Mouse (Mus musculus): ENCODE results near the gene Csnk1d. TPM values are rescaled to one million over a fixed set of nuclear protein-coding genes. Genes with fewer than 3 reads are reported as not detected.

Csnk1d gene
- 100 to 1,000 TPM in 1 of 2 experiments, 10 to 100 TPM in 1; 85.4 to 111 TPM for total RNA-seq (2021)
- long read RNA-seq, experiment 1, transcript Csnk1d-201 (9 exons, 3,675 nt) = major isoform, 69 of 144 reads
- long read RNA-seq, experiment 1, transcript Csnk1d-202 (10 exons, 3,500 nt) = minor isoform, 39 of 144 reads
- long read RNA-seq, experiment 1, partial matches to known transcripts = 10 of 144 reads
- long read RNA-seq, experiment 1, other reads (novel, unspliced or antisense) = 26 of 144 reads
- long read RNA-seq, experiment 2, transcript Csnk1d-201 (9 exons, 3,675 nt) = major isoform, 88 of 170 reads
- long read RNA-seq, experiment 2, transcript Csnk1d-202 (10 exons, 3,500 nt) = minor isoform, 46 of 170 reads
- long read RNA-seq, experiment 2, partial matches to known transcripts = 11 of 170 reads
- long read RNA-seq, experiment 2, other reads (novel, unspliced or antisense) = 25 of 170 reads

GRCm38 (mm10) chr11:120990951-120991526 is at the start of gene Csnk1d:
Csnk1d (minus strand) TSS chr11:120991330.
- peak; percentile 99 to 100 for DNase-seq (ENCODE audit: low spot score in 2 of 2)

GRCm38 (mm10) chr11:121039302-121039701 is 48.2 kb upstream of the Csnk1d start, which contains the start of gene Cd7:
Cd7 (minus strand) TSS chr11:121039418.
- no peak for DNase-seq (ENCODE audit: low spot score in 2 of 2)

- DNase-seq (ENCODE audit: low spot score in 2 of 2) = no peak
Measured at GRCm38 (mm10) chr11:121038366-121039240, 47.5 kb upstream of the Csnk1d start.

DNA sequence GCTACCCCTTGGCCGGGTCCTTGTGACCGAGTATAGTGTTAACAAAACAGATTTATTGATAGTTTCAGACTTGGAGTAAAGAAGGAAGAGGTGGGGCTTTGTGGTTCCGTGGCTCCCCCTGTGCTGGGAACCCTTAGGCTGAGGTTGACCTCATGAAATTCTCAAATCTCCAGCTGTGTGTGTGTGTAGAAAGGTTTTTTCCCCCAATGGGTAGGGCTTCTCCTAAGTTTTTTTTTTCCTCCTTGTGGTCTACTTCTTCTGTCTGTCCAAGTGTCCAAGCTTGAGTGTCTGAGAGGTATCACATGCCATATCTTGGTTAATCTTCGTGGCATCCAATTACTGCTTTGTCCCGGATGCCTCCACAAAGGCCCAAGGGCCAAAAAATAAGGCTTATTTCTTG is 42.0 kb upstream of the Csnk1d start:
- no peak for DNase-seq (ENCODE audit: low spot score in 2 of 2)

- DNase-seq (ENCODE audit: low spot score in 2 of 2) = no peak
Measured at GRCm38 (mm10) chr11:121027259-121027658, 36.1 kb upstream of the Csnk1d start.

- DNase-seq (ENCODE audit: low spot score in 2 of 2) = no peak
Measured at GRCm38 (mm10) chr11:121024163-121024562, 33.0 kb upstream of the Csnk1d start.

- no peak for DNase-seq (ENCODE audit: low spot score in 2 of 2)
Measured at GRCm38 (mm10) chr11:121019501-121019900, 28.4 kb upstream of the Csnk1d start.

- peak; percentile 39 to 67 for DNase-seq (ENCODE audit: low spot score in 2 of 2)
Measured at GRCm38 (mm10) chr11:121017703-121018102, 26.6 kb upstream of the Csnk1d start.

DNA sequence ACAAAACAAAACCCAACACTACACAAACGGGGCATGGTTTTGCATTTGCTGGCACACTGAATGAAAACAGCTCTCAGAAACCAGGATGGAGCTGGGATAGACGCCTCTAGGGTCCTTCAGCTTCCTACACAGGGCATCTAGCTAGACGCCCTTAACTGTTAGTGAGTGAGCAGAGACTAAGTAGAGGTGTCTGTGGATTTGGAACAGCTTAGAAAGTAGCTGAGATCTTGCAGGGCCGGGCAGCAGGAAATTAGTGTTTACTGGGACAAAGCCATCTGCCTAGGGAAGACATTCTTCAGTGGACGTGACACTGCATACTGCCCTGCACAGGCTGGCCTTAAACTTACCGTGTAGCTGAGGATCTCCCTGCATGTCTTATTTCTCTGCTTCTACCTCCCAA is 24.3 kb upstream of the Csnk1d start:
- DNase-seq (ENCODE audit: low spot score in 2 of 2) = no peak

DNA sequence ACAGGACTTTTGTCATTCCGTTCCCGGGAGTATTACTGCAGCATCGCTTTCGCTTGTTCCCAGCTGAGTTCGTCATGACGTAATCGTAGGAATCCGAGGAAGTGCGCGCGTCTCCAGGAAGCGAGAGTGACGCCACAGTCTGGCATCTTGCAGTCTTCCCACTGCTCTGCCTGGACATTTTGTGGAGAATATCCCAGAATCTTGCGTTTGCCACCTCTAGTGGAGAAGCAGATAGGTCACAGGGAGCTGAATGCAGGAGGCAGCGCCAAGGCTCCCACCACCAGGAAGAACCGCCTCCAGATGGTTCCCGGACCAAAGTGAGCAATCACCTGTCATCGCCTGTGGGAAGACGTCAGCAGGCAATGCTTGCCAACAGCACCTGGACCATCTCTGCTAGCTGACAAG is 23.8 kb upstream of the Csnk1d start:
- DNase-seq (ENCODE audit: low spot score in 2 of 2) = no peak

GRCm38 (mm10) chr11:121013656-121014055 is 22.5 kb upstream of the Csnk1d start:
- DNase-seq (ENCODE audit: low spot score in 2 of 2) = no peak

- DNase-seq (ENCODE audit: low spot score in 2 of 2) = no peak
Measured at GRCm38 (mm10) chr11:121010044-121010755, 19.1 kb upstream of the Csnk1d start.

GRCm38 (mm10) chr11:121006184-121006583 is 15.1 kb upstream of the Csnk1d start:
- DNase-seq (ENCODE audit: low spot score in 2 of 2) = no peak

DNA sequence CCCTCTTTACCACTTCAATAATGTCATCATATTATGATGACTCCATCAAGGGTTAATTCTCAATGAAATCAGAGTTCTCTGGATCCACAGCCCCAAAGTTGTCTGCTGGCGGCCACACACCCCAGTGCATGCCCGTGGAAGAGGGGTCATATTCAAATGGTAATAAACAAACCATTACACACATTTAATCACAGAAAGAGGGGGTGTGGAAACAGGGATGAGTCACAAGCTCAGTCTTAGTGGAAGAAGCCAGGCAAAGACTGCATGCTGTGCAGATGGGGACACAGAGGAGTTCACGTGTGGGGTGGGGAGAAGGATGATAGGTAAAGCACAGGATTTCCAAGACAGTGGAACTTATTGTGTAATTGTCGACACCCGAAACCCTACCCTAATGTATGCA is 13.2 kb upstream of the Csnk1d start:
- DNase-seq (ENCODE audit: low spot score in 2 of 2) = no peak

GRCm38 (mm10) chr11:121001966-121002365 is 10.8 kb upstream of the Csnk1d start:
- no peak for DNase-seq (ENCODE audit: low spot score in 2 of 2)

DNA sequence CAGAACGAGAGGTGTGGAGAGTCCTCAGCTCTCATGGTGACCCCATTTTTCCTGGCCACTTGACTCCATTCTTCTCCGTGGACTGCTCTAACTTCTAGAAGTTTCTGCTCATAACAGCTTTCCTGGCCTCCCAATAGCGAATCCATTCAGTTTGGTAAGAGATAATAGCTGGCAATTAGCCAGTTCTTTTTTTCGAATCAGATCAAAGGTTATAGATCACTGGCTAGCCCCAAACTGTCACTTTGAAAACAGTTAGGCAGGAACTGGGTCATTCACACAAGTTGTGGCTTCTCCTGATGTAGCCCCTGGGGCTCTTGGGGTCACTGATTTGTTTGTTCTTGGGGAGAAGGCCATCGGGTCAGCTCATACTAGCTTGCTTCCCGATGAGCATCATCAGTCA is 3.6 kb upstream of the Csnk1d start:
- no peak for DNase-seq (ENCODE audit: low spot score in 2 of 2)

GRCm38 (mm10) chr11:120993586-120993985 is 2.5 kb upstream of the Csnk1d start:
- DNase-seq (ENCODE audit: low spot score in 2 of 2) = no peak

GRCm38 (mm10) chr11:120993080-120993479 is 1.9 kb upstream of the Csnk1d start:
- no peak for DNase-seq (ENCODE audit: low spot score in 2 of 2)

DNA sequence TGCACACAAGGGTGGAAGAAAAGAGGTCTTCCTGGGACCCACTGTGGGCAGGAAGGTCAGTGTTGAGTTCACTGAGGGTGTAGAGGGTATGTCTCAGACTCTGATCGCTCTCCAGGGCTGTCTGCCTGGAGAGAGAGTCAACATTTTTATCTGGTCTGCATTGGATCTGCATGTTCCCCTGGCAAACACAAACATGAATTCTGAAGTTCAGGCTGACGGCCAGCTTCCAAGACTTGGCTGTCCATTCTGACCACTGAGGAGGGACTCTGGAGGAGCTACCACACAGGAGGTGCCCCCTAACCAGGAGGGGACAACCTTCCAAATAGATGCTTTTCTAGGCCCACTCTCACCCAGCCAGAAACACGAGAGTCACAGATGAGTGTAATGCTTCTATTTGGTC is 661 bp upstream of the Csnk1d start:
- no peak for DNase-seq (ENCODE audit: low spot score in 2 of 2)

DNA sequence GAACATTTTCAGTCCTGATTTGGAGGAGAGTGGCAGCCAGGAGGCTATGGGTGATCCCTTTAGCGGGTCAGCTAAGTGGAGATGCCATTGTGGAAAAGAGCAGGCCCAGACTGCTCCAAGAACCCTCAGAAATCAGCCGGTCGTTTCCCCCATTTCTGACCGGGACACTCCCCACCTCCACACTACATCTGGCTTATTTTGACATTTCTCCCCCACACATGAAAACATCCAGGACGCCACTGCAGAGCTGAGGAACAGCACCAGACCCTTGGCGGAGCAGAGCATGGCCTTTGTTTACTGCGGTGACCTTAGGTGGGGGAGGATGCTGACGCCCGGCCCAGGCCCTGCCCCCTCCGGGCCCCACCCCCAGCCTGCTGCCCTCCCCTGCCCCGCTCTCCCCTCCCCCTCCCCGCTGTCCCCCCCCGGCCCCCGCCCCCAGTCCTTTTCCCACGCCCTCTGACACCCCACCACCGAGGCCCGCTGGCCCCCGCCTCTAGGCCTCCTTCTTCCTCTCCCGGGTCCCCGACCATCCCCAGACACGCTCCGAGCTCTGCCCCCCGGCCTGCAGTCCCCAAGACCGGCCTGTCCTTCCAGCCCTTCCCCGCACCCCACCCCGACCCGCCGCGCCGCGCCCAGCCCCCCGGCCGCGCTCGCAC is 876 bp downstream of the Csnk1d start:
- DNase-seq (ENCODE audit: low spot score in 2 of 2) = peak; percentile 52 to 65
